Mouse (Mus musculus): ENCODE data around the gene Zxdc.

Zxdc gene

GRCm38 (mm10) chr6:90368976-90369724 is at the start of gene Zxdc:
Gene Zxdc, plus strand, starts transcription at chr6:90369492.
- DNase-seq (ENCODE audit: low spot score in 2 of 2): peak; percentile 98 to 100

- DNase-seq (ENCODE audit: low spot score in 2 of 2): no peak
Observed at GRCm38 (mm10) chr6:90320429-90320828, 48.9 kb upstream of the Zxdc start.

GRCm38 (mm10) chr6:90321811-90322210 is 47.5 kb upstream of the Zxdc start:
- DNase-seq (ENCODE audit: low spot score in 2 of 2): no peak

- no peak for DNase-seq (ENCODE audit: low spot score in 2 of 2)
Observed at GRCm38 (mm10) chr6:90324026-90324425, 45.3 kb upstream of the Zxdc start.

- DNase-seq (ENCODE audit: low spot score in 2 of 2): no peak
Observed at GRCm38 (mm10) chr6:90324463-90324862, 44.8 kb upstream of the Zxdc start.

- no peak for DNase-seq (ENCODE audit: low spot score in 2 of 2)
Observed at GRCm38 (mm10) chr6:90324991-90325390, 44.3 kb upstream of the Zxdc start, which contains the start of gene Chst13. Gene Chst13, minus strand, starts transcription at chr6:90325185.

DNA sequence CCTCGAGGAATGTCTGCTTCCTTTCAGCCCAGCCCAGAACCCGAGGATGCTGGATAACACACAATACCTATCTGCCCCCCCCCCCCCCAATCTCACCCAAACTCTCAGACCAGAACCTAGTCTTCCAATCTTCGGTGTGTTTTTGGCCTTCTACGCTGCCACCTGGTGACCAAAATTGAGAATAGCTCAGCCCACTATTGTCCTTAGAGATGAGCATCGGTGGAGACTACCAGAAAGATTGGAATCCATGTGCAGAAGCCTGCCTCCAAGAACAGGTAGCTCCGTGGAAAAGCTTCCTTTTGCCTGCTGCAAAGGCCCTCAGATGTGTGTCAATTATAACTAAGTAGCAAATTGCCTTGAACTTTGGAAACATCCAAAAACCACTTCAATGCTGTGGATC is 41.6 kb upstream of the Zxdc start:
- peak in 1 of 2 experiments; percentile 27 for DNase-seq (ENCODE audit: low spot score in 2 of 2)

GRCm38 (mm10) chr6:90329953-90330352 is 39.3 kb upstream of the Zxdc start:
- peak in 1 of 2 experiments; percentile 22 for DNase-seq (ENCODE audit: low spot score in 2 of 2)

GRCm38 (mm10) chr6:90332561-90333425 is 36.5 kb upstream of the Zxdc start, which contains the start of gene Uroc1:
Gene Uroc1, plus strand, starts transcription at chr6:90333284.
- no peak for DNase-seq (ENCODE audit: low spot score in 2 of 2)

DNA sequence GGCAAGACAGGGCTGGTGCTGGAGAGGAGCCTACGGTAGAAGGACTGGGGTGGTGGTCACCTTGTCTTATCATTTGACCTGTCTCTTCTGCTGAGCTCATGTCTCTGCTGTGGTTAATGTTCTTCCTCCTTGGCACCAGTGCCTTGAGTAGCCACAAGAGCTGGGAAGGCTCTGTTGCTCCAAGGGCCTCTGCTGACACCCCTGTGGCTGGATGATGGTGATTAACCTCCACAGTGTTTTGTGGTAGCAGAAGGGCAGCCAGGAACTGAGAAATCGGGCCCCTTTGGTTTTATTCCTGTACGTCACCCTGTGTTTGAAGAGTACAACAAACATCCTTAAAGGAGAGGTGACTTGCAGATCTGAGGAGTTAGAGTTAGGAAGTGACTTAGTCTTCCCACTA is 35.0 kb upstream of the Zxdc start:
- no peak for DNase-seq (ENCODE audit: low spot score in 2 of 2)

DNA sequence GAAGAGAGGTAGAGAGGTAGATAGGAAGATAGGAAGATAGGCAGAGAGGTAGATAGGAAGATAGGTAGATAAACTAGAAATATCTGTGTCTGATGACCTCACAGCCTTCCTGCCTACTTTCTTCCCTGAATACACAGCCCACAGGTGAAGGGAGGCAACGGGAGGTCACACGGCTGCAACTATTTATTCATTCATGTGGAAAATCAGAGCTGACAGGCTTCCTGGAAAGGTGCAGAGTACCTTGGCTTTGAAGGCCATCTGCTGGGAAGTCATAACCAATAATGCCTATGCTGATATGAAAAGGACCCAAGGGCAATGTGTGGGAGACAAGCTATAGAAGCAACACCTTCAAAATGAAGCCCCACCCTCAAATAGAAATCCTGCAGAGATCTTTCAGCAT is 26.9 kb upstream of the Zxdc start:
- no peak for DNase-seq (ENCODE audit: low spot score in 2 of 2)

- no peak for DNase-seq (ENCODE audit: low spot score in 2 of 2)
Observed at GRCm38 (mm10) chr6:90347183-90347582, 22.1 kb upstream of the Zxdc start.

- DNase-seq (ENCODE audit: low spot score in 2 of 2): no peak
Observed at GRCm38 (mm10) chr6:90348500-90348899, 20.8 kb upstream of the Zxdc start.

DNA sequence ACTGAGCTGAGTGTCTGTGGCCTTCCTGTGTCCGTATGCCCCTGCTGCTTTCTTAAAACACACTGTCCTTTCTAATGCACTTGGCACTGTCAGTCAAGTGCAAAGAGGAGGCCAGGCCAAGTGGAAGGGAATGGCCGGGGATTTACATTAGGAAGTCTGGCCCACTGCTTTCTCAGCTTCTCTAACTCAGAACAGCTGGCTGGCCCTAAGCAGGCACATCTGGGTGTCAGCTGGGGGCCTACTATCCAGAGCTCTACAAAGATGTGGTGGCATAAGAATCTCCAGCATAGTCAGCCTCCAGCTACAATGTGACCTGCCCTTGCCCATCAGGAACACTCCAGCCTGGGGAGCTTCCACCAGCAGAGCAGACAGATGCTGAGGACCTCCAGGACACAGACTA is 19.3 kb upstream of the Zxdc start:
- no peak for DNase-seq (ENCODE audit: low spot score in 2 of 2)

DNA sequence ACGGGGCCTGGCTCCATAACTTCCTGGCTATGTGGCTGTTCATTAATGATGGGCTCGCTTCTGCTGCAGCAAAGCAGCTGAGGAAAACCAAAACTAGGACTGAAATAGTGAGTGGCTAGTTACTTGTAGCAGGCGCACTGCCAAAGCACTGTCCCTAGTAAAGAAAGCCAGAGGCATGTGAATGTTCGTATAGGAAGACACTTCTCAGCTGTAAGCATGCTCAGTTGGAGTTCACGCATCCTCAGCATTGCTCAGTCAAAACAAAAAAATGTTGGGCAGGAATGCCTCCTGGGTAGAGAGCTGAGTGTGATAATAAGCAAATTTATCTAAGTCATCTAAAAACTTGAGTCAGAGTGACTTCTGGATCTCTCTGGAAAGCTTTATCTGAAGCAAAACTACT is 11.2 kb upstream of the Zxdc start:
- no peak for DNase-seq (ENCODE audit: low spot score in 2 of 2)

DNA sequence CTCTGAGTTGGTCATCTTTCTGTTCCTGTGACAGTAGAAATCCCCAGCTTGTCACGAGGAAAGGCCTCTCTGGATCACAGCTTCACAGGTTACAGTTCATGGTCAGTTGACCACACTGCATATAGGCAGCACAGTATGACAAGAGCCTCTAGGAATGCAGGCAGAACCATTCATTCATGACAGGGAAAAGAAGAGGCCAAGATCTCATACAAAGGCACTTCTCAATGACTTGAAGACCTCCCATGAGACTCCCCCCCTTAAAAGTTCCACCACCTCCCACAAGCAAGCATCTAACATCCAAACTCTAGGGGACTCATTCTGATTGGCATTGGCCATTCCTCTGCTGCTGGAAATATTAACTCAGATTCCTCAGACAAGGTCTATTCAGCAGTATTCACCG is 9.8 kb upstream of the Zxdc start:
- no peak for DNase-seq (ENCODE audit: low spot score in 2 of 2)

- no peak for DNase-seq (ENCODE audit: low spot score in 2 of 2)
Observed at GRCm38 (mm10) chr6:90360024-90360781, 9.1 kb upstream of the Zxdc start.

GRCm38 (mm10) chr6:90360922-90361614 is 8.2 kb upstream of the Zxdc start:
- no peak for DNase-seq (ENCODE audit: low spot score in 2 of 2)

GRCm38 (mm10) chr6:90363301-90363700 is 6.0 kb upstream of the Zxdc start:
- DNase-seq (ENCODE audit: low spot score in 2 of 2): no peak

DNA sequence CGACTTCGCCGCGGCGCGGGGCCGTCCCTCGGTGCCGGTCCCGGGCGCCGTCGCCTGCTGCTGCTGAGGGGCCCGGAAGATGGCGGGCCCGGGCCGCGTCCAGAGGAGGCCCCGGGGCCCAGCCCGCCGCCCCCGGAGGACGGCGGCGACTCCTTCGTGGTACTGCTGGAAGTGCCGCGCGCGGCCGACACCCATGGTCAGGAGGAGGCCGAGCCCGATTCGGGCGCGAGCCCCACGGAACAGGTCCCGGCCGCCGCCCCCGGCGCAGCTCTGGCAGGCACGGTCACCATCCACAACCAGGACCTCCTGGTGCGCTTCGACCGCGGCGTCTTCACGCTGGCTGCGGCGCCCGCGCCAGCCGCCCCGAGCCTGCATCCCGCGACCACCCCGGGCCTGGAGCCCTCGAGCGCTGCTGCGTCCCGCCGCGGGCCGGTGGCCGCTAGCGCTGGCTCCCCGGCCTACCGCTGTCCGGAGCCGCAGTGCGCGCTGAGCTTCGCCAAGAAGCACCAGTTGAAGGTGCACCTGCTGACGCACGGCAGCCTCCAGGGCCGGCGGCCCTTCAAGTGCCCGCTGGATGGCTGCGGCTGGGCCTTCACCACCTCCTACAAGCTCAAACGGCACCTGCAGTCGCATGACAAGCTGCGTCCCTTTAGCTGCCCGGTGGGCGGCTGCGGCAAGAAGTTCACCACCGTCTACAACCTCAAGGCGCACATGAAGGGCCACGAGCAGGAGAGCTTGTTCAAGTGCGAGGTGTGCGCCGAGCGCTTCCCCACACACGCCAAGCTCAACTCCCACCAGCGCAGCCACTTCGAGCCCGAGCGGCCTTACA is 647 bp downstream of the Zxdc start:
- peak; percentile 25 to 28 for DNase-seq (ENCODE audit: low spot score in 2 of 2)

GRCm38 (mm10) chr6:90374647-90375046 is 5.4 kb downstream of the Zxdc start:
- DNase-seq (ENCODE audit: low spot score in 2 of 2): no peak

Data from frontal cortex, postnatal 14 days (tissue).